Mouse (Mus musculus) midbrain, embryonic 16.5 days (tissue): ENCODE measurements at regions not wholly inside any gene's neighbourhood (a gene's known extent, or its start where the extent isn't known, plus 50 kb on each side); places are given as distances from the start of the nearest gene placed in this dataset.

Source experiments
- ATAC-seq: fragments of 200-750 bp; cut with Nextera tagmentation; 2 replicates; pipeline ENCODE4 v1.8.0; 2017; ENCODE audit warnings: moderate TSS enrichment
- H3K27ac ChIP-seq: fragments of 300-500 bp; sonication (generic); 2 replicates; pipeline ENCODE4 v1.5.1; 2014; ENCODE audit warnings: mild to moderate bottlenecking, low read length, mixed read lengths
- H3K27me3 ChIP-seq: fragments of 300-500 bp; sonication (generic); 2 replicates; pipeline ENCODE4 v1.6.1; 2014; ENCODE audit warnings: low read depth, low read length, mixed read lengths; ENCODE audit not compliant: control insufficient read depth, insufficient read depth
- H3K36me3 ChIP-seq: fragments of 300-500 bp; sonication (generic); 2 replicates; pipeline ENCODE4 v1.6.1; 2014; ENCODE audit warnings: mild to moderate bottlenecking, low read length, moderate library complexity, mixed read lengths; ENCODE audit not compliant: control insufficient read depth, insufficient read depth
- H3K4me1 ChIP-seq: fragments of 300-500 bp; sonication (generic); 2 replicates; pipeline ENCODE4 v1.6.1; 2014; ENCODE audit warnings: mild to moderate bottlenecking, low read length, mixed read lengths; ENCODE audit not compliant: control insufficient read depth, insufficient read depth
- H3K4me2 ChIP-seq: fragments of 300-500 bp; sonication (generic); 2 replicates; pipeline ENCODE4 v1.6.1; 2014; ENCODE audit warnings: mild to moderate bottlenecking, low read length, mixed read lengths
- H3K4me3 ChIP-seq: fragments of 300-500 bp; sonication (generic); 2 replicates; pipeline ENCODE4 v1.5.1; 2014; ENCODE audit warnings: low read depth, mild to moderate bottlenecking, low read length, moderate library complexity, mixed read lengths
- H3K9ac ChIP-seq: fragments of 300-500 bp; sonication (generic); 2 replicates; pipeline ENCODE4 v1.6.1; 2014; ENCODE audit warnings: low read depth, low read length, mixed read lengths
- H3K9me3 ChIP-seq: fragments of 300-500 bp; sonication (generic); replicated peaks from 2 replicates; pipeline ENCODE4 v1.6.1; 2014; ENCODE audit warnings: mild to moderate bottlenecking, low read length, mixed read lengths; ENCODE audit not compliant: control insufficient read depth, poor library complexity, severe bottlenecking
- WGBS: fragments of 180-500 bp; shearing (Covaris S2); extraction: QIAGEN DNeasy Blood & Tissue Kit; methylation state at CpG from one replicate; pipeline ENCODE4 v1.1.7; 2014; 5-methylcytosine and 5-hydroxymethylcytosine counted together

GRCm38 (mm10) chr12:51534606-51535005, 58.5 kb upstream of the Coch start:
- H3K27ac ChIP-seq: no peak overlapping the region
- no peaks in the 10 kb centered on the region for H3K4me1 ChIP-seq
- no peaks in the 10 kb centered on the region for H3K9me3 ChIP-seq
- no peak overlapping the region for H3K9ac ChIP-seq
- ATAC-seq: no peak
- no peaks in the 10 kb centered on the region for H3K36me3 ChIP-seq
- WGBS: 7% methylated on average over 5 of the region's 5 CpGs
- no peaks in the 10 kb centered on the region for H3K27me3 ChIP-seq
- no peak overlapping the region for H3K4me2 ChIP-seq
- H3K4me3 ChIP-seq: no peak overlapping the region

DNA sequence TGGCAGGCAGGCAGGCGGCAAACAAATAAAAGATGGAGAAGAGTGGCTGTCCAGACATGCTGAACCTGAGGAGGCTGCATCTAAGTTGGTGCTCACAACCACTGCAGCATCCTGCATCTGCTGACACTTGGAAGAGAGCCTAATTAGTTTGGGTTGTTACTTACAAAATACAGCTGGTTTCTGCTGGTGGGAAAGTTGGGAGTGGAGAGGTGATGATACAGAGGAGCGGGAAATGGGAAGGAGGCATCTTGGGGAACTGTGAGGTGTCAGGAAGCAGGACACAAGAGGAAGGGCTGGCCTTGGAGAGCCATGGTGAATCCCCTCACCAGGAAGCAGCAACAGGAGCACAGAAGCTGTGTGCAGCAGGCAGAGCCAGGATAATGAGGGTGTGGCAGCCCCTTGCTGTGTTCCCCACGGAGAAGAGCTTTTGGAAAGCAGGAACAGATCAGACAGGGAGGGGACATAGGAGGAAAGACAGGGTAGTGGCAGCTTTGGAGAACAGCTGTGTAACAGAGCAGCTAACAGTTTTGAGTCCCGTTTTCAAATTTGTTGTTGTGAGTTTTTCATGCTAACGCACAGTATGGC, 58.0 kb upstream of the Coch start:
- H3K9ac ChIP-seq: no peak overlapping the region
- H3K9me3 ChIP-seq: no peaks in the 10 kb centered on the region
- no peak overlapping the region for H3K27ac ChIP-seq
- H3K4me2 ChIP-seq: no peak overlapping the region
- no peaks in the 10 kb centered on the region for H3K4me1 ChIP-seq
- no peaks in the 10 kb centered on the region for H3K36me3 ChIP-seq
- H3K4me3 ChIP-seq: no peak overlapping the region
- WGBS: 48% methylated on average over 5 of the region's 5 CpGs
- no peaks in the 10 kb centered on the region for H3K27me3 ChIP-seq
- ATAC-seq: no peak
